Mouse (Mus musculus) embryonic facial prominence, embryonic 11.5 days (tissue): Measurements from ENCODE around the gene Oprl1. TPM values are rescaled to one million over a fixed set of nuclear protein-coding genes. Genes with fewer than 3 reads are reported as not detected.
A peak's percentile ranks its signal among the peaks of the same experiment; 100 is the strongest.

Experiments
- ATAC-seq: fragments of 200-750 bp; cut with Nextera tagmentation; replicated peaks from 2 replicates; pipeline ENCODE4 v1.8.0; 2017; ENCODE audit warnings: low read depth; ENCODE audit not compliant: insufficient number of reproducible peaks, low FRiP score, low TSS enrichment
- DNase-seq: peaks from one replicate; pipeline ENCODE4 v3.0.0-alpha.2; 2015; ENCODE audit warnings: low spot score
- H3K27ac ChIP-seq: fragments of 300-500 bp; sonication (generic); replicated peaks from 2 replicates; pipeline ENCODE4 v1.5.1; 2014; ENCODE audit warnings: mild to moderate bottlenecking, low read depth, low read length, control low read depth
- H3K27me3 ChIP-seq: fragments of 300-500 bp; sonication (generic); 2 replicates; pipeline ENCODE4 v1.6.1; 2014; ENCODE audit warnings: mild to moderate bottlenecking, low read length, moderate library complexity, mixed read lengths; ENCODE audit not compliant: control insufficient read depth, insufficient read depth
- H3K36me3 ChIP-seq: fragments of 300-500 bp; sonication (generic); replicated peaks from 2 replicates; pipeline ENCODE4 v1.6.1; 2014; ENCODE audit warnings: low read depth, mild to moderate bottlenecking, low read length, moderate library complexity, mixed read lengths; ENCODE audit not compliant: control insufficient read depth, insufficient read depth
- H3K4me1 ChIP-seq: fragments of 300-500 bp; sonication (generic); 2 replicates; pipeline ENCODE4 v1.6.1; 2014; ENCODE audit warnings: low read length, mixed read lengths; ENCODE audit not compliant: control insufficient read depth, insufficient read depth
- H3K4me2 ChIP-seq: fragments of 300-500 bp; sonication (generic); 2 replicates; pipeline ENCODE4 v1.6.1; 2014; ENCODE audit warnings: low read depth, mild to moderate bottlenecking, control low read depth, low read length, moderate library complexity
- H3K4me3 ChIP-seq: fragments of 300-500 bp; sonication (generic); 2 replicates; pipeline ENCODE4 v1.5.1; 2014; ENCODE audit warnings: low read depth, low read length, control low read depth
- H3K9ac ChIP-seq: fragments of 300-500 bp; sonication (generic); replicated peaks from 2 replicates; pipeline ENCODE4 v1.6.1; 2014; ENCODE audit warnings: mild to moderate bottlenecking, control low read depth, low read length
- H3K9me3 ChIP-seq: fragments of 300-500 bp; sonication (generic); replicated peaks from 2 replicates; pipeline ENCODE4 v1.6.1; 2016; ENCODE audit warnings: mild to moderate bottlenecking, low read length, inconsistent platforms, mixed read lengths; ENCODE audit not compliant: control insufficient read depth
- WGBS: fragments of 180-500 bp; shearing (Covaris S2); extraction: QIAGEN DNeasy Blood & Tissue Kit; methylation state at CpG from one replicate; pipeline ENCODE4 v1.1.7; 2014; 5-methylcytosine and 5-hydroxymethylcytosine counted together
- polyA plus RNA-seq: library from polyadenylated mRNA; unstranded; fragments of >200 nt; fragmentation: Nextera tagmentation; extraction: Ambion mirVana; gene quantifications from 2 replicates; pipeline ENCODE4 v1.2.1, GENCODE M21; 2014

The Oprl1 gene
- polyA plus RNA-seq, 1 experiment from 2014 or later = 4.6 TPM

- ATAC-seq (no peak), DNase-seq (no peak)
- no peak overlapping the region for H3K4me2 ChIP-seq
- H3K27me3 ChIP-seq = no peaks in the 10 kb centered on the region
- WGBS = 69% methylated on average over 2 of the region's 2 CpGs
- no peaks in the 10 kb centered on the region for H3K9me3 ChIP-seq
- no peak overlapping the region for H3K9ac ChIP-seq
- H3K36me3 ChIP-seq = no peaks in the 10 kb centered on the region
- no peak overlapping the region for H3K27ac ChIP-seq
- H3K4me3 ChIP-seq = no peak overlapping the region
- no peaks in the 10 kb centered on the region for H3K4me1 ChIP-seq
Observed at GRCm38 (mm10) chr2:181758147-181758725, 43.4 kb downstream of the Oprl1 start.

- Histone ChIP-seq H3K4me3 (no peak overlapping the region), H3K4me2 (no peak overlapping the region), H3K9me3 (no peaks in the 10 kb centered on the region), H3K36me3 (no peaks in the 10 kb centered on the region), H3K27ac (no peak overlapping the region), H3K27me3 (no peaks in the 10 kb centered on the region), H3K9ac (no peak overlapping the region), H3K4me1 (no peaks in the 10 kb centered on the region)
- ATAC-seq (0 out of 2 replicates have a peak, but pooled peaks have one; percentile 14), DNase-seq (no peak)
- 35% methylated on average over 4 of the region's 4 CpGs for WGBS
Observed at GRCm38 (mm10) chr2:181759041-181759440, 44.2 kb downstream of the Oprl1 start.

- Histone ChIP-seq H3K4me1 (no peaks in the 10 kb centered on the region), H3K9me3 (no peaks in the 10 kb centered on the region), H3K27me3 (no peaks in the 10 kb centered on the region), H3K27ac (peak within 1 kb of the TSS; percentile 66; the same call in 1 of the 2 replicates), H3K4me2 (peak within 1 kb of the TSS; percentile 7; the same call in 1 of the 2 replicates), H3K4me3 (no peak within 1 kb of the TSS), H3K9ac (0 out of 2 replicates have a peak within 1 kb of the TSS, but pooled peaks have one; percentile 5), H3K36me3 (no peaks in the 10 kb centered on the region)
- peak; percentile 84 for ATAC-seq
- WGBS = 29% methylated on average over 8 of the region's 8 CpGs
- DNase-seq = peak; percentile 41
Observed at GRCm38 (mm10) chr2:181763006-181763830, 48.4 kb downstream of the Oprl1 start, which contains the start of gene Myt1. Myt1 (plus strand) TSS chr2:181763332.

DNA sequence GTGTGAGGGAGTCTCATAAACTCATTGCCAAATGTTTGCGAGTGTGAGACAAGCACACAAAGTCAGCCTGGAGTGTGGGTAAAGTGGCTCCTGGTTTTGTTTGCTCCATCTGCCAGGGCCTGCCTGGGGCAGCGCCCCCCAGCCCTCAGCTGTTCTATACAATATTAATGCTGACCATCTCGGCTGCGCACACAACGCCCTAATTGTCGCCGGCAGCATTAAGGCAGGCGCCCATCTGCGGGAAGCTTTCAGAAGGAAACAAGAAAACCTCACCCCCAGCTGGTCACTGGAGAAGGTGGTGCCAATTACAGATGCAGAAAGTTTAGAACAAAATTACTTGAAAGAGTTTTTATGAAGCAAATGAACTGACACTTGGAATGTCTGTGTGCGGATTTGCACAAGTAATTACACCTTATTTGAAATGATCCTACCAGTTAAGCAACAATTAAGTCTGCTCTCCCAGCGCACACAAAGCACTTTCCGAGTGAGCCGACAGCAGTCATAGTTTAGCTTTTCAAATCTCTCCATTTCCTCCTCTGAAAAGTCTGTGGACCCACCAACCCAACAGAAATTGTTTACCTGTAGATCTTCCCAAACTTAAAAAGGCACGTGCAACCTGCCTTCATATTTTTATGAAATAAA, 49.2 kb downstream of the Oprl1 start:
- no peak overlapping the region for H3K4me3 ChIP-seq
- DNase-seq = peak; percentile 42

GRCm38 (mm10) chr2:181764600-181764999, 49.8 kb downstream of the Oprl1 start:
- WGBS = 1% methylated on average over 10 of the region's 10 CpGs
- peak; percentile 83 for DNase-seq

More for the DNA sequence above, 49.2 kb downstream of the Oprl1 start:
- H3K27me3 ChIP-seq = no peaks in the 10 kb centered on the region
- no peaks in the 10 kb centered on the region for H3K9me3 ChIP-seq
- WGBS = 18% methylated on average over 14 of the region's 14 CpGs
- no peak overlapping the region for H3K27ac ChIP-seq
- H3K9ac ChIP-seq = 0 out of 2 replicates have a peak overlapping the region, but pooled peaks have one; percentile 5
- H3K4me1 ChIP-seq = no peaks in the 10 kb centered on the region
- no peaks in the 10 kb centered on the region for H3K36me3 ChIP-seq
- no peak overlapping the region for H3K4me2 ChIP-seq
- ATAC-seq = no peak

GRCm38 (mm10) chr2:181765251-181765650, 50.4 kb downstream of the Oprl1 start:
- DNase-seq = no peak
- ATAC-seq = no peak
- Histone ChIP-seq H3K4me3 (no peak overlapping the region), H3K9me3 (no peaks in the 10 kb centered on the region), H3K27ac (no peak overlapping the region), H3K36me3 (no peaks in the 10 kb centered on the region), H3K4me1 (no peaks in the 10 kb centered on the region), H3K9ac (no peak overlapping the region), H3K27me3 (no peaks in the 10 kb centered on the region), H3K4me2 (no peak overlapping the region)
- 76% methylated on average over 4 of the region's 4 CpGs for WGBS

More at GRCm38 (mm10) chr2:181764600-181764999, 49.8 kb downstream of the Oprl1 start:
- Histone ChIP-seq H3K4me2 (no peak overlapping the region), H3K27ac (no peak overlapping the region), H3K4me3 (no peak overlapping the region), H3K9me3 (no peaks in the 10 kb centered on the region), H3K4me1 (no peaks in the 10 kb centered on the region), H3K9ac (peak overlapping the region; percentile 18; the same call in 1 of the 2 replicates), H3K27me3 (no peaks in the 10 kb centered on the region), H3K36me3 (no peaks in the 10 kb centered on the region)
- no peak for ATAC-seq

- Histone ChIP-seq H3K27ac (no peak overlapping the region), H3K4me1 (no peaks in the 10 kb centered on the region)
Observed at GRCm38 (mm10) chr2:181766672-181767557, 52.1 kb downstream of the Oprl1 start.

More at GRCm38 (mm10) chr2:181766672-181767557, 52.1 kb downstream of the Oprl1 start:
- Histone ChIP-seq H3K9ac (no peak overlapping the region), H3K9me3 (no peaks in the 10 kb centered on the region), H3K27me3 (no peaks in the 10 kb centered on the region), H3K4me3 (no peak overlapping the region), H3K36me3 (no peaks in the 10 kb centered on the region), H3K4me2 (no peak overlapping the region)
- ATAC-seq (0 out of 2 replicates have a peak, but pooled peaks have one; percentile 42), DNase-seq (no peak)
- WGBS = 53% methylated on average over 14 of the region's 14 CpGs
